Mouse (Mus musculus) MEL (cell line): ENCODE measurements around the gene Slc16a1. TPM values are rescaled to one million over a fixed set of nuclear protein-coding genes. Genes with fewer than 3 reads are reported as not detected.

Source experiments
- DNase-seq: peaks from one replicate; pipeline ENCODE4 v3.0.0; 2011; ENCODE audit warnings: low read depth, low spot score
- H3K27ac ChIP-seq: 2 replicates; pipeline ENCODE4 v1.5.1; 2012; ENCODE audit warnings: low read depth, mild to moderate bottlenecking, control low read depth, low read length, moderate library complexity; ENCODE audit not compliant: control insufficient read depth
- H3K27me3 ChIP-seq, 2 experiments: fragments of 150-350 bp in 1 of 2; sonication (generic) in 1 of 2; 2 replicates each; pipeline ENCODE4 v1.6.1; 2012; ENCODE audit warnings: low read length in 2 of 2, mild to moderate bottlenecking in 2 of 2, improper control_type of control experiment in 1 of 2, moderate library complexity in 1 of 2; ENCODE audit not compliant: insufficient read depth in 2 of 2, control insufficient read depth in 1 of 2
- H3K36me3 ChIP-seq, 2 experiments: 2 replicates each; pipeline ENCODE4 v1.6.1; 2012 to 2014; ENCODE audit warnings: low read length in 2 of 2, improper control_type of control experiment in 1 of 2, inconsistent platforms in 1 of 2, mild to moderate bottlenecking in 1 of 2; ENCODE audit not compliant: insufficient read depth in 2 of 2, control insufficient read depth in 1 of 2
- H3K4me1 ChIP-seq, 2 experiments: fragments of 150-350 bp in 1 of 2; sonication (generic) in 1 of 2; 2 replicates each; pipeline ENCODE4 v1.6.1; 2012; ENCODE audit warnings: low read length in 2 of 2, improper control_type of control experiment in 1 of 2, mild to moderate bottlenecking in 1 of 2; ENCODE audit not compliant: insufficient read depth in 2 of 2, control insufficient read depth in 1 of 2
- H3K4me3 ChIP-seq, 2 experiments: fragments of 150-350 bp in 1 of 2; sonication (generic) in 1 of 2; 2 replicates each; pipeline ENCODE4 v1.5.1; 2012; ENCODE audit warnings: low read depth in 2 of 2, low read length in 2 of 2, mild to moderate bottlenecking in 2 of 2, moderate library complexity in 2 of 2, control low read depth in 1 of 2, improper control_type of control experiment in 1 of 2; ENCODE audit not compliant: control insufficient read depth in 1 of 2, insufficient read depth in 1 of 2
- H3K79me2 ChIP-seq: 2 replicates; pipeline ENCODE4 v1.6.1; 2012; ENCODE audit warnings: mild to moderate bottlenecking, low read length, moderate library complexity; ENCODE audit not compliant: control insufficient read depth, poor library complexity, insufficient read depth
- H3K9ac ChIP-seq: 2 replicates; pipeline ENCODE4 v1.6.1; 2012; ENCODE audit warnings: low read depth, mild to moderate bottlenecking, control low read depth, low read length, moderate library complexity; ENCODE audit not compliant: control insufficient read depth, poor library complexity, severe bottlenecking
- H3K9me3 ChIP-seq: fragments of 150-350 bp; sonication (generic); replicated peaks from 2 replicates; pipeline ENCODE4 v1.6.1; 2012; ENCODE audit warnings: mild to moderate bottlenecking, low read length, improper control_type of control experiment, moderate library complexity; ENCODE audit not compliant: insufficient read depth
- CHD2 ChIP-seq: IDR thresholded peaks from 2 replicates; pipeline ENCODE4 v1.6.1; 2011; ENCODE audit warnings: low read length, improper control_type of control experiment
- E2F4 ChIP-seq: IDR thresholded peaks from 2 replicates; pipeline ENCODE4 v1.6.1; 2011; ENCODE audit warnings: low read depth, low read length, improper control_type of control experiment, borderline replicate concordance
- EP300 ChIP-seq, 2 experiments: IDR thresholded peaks; 2 replicates each; pipeline ENCODE4 v1.6.1; 2011; ENCODE audit warnings: improper control_type of control experiment in 2 of 2, low read length in 2 of 2, low read depth in 1 of 2, mild to moderate bottlenecking in 1 of 2
- ETS1 ChIP-seq: IDR thresholded peaks from 2 replicates; pipeline ENCODE4 v1.6.1; 2012; ENCODE audit warnings: low read depth, mild to moderate bottlenecking, inconsistent platforms, low read length, improper control_type of control experiment, moderate library complexity
- HCFC1 ChIP-seq: IDR thresholded peaks from 2 replicates; pipeline ENCODE4 v1.6.1; 2012; ENCODE audit warnings: low read depth, mild to moderate bottlenecking, inconsistent platforms, low read length, improper control_type of control experiment, moderate library complexity
- MEF2A ChIP-seq: IDR thresholded peaks from 2 replicates; pipeline ENCODE4 v1.6.1; 2014; ENCODE audit warnings: low read depth, mild to moderate bottlenecking, inconsistent platforms, low read length, improper control_type of control experiment; ENCODE audit not compliant: poor library complexity, insufficient replicate concordance, severe bottlenecking; ENCODE audit errors: extremely low read depth
- MXI1 ChIP-seq: IDR thresholded peaks from 2 replicates; pipeline ENCODE4 v1.6.1; 2011; ENCODE audit warnings: mild to moderate bottlenecking, low read depth, low read length, improper control_type of control experiment
- MYB ChIP-seq: IDR thresholded peaks from 2 replicates; pipeline ENCODE4 v1.6.1; 2011; ENCODE audit warnings: mild to moderate bottlenecking, low read depth, low read length, improper control_type of control experiment
- NRF1 ChIP-seq: IDR thresholded peaks from 2 replicates; pipeline ENCODE4 v1.6.1; 2014; ENCODE audit warnings: low read depth, mild to moderate bottlenecking, inconsistent platforms, low read length, improper control_type of control experiment, moderate library complexity; ENCODE audit not compliant: poor library complexity, insufficient read depth, severe bottlenecking
- POLR2A ChIP-seq, 2 experiments: IDR thresholded peaks; 2 replicates each; pipeline ENCODE4 v1.6.1; 2011 to 2012; ENCODE audit warnings: low read length in 2 of 2, mild to moderate bottlenecking in 2 of 2, control low read depth in 1 of 2, improper control_type of control experiment in 1 of 2, low read depth in 1 of 2, moderate library complexity in 1 of 2; ENCODE audit not compliant: control insufficient read depth in 1 of 2, insufficient read depth in 1 of 2, poor library complexity in 1 of 2
- POLR2AphosphoS5 ChIP-seq: IDR thresholded peaks from 2 replicates; pipeline ENCODE4 v1.6.1; 2012; ENCODE audit warnings: low read depth, borderline replicate concordance, mild to moderate bottlenecking, inconsistent platforms, low read length, moderate library complexity, mixed read lengths
- RAD21 ChIP-seq: IDR thresholded peaks from 2 replicates; pipeline ENCODE4 v1.6.1; 2011; ENCODE audit warnings: mild to moderate bottlenecking, low read depth, low read length, improper control_type of control experiment
- TBP ChIP-seq: IDR thresholded peaks from 2 replicates; pipeline ENCODE4 v1.8.0; 2011; ENCODE audit warnings: low read depth, low read length, improper control_type of control experiment
- TCF12 ChIP-seq: IDR thresholded peaks from 2 replicates; pipeline ENCODE4 v1.6.1; 2014; ENCODE audit warnings: low read depth, mild to moderate bottlenecking, inconsistent platforms, low read length, improper control_type of control experiment, moderate library complexity
- ZKSCAN1 ChIP-seq: IDR thresholded peaks from 2 replicates; pipeline ENCODE4 v1.6.1; 2012; ENCODE audit warnings: low read depth, mild to moderate bottlenecking, inconsistent platforms, low read length, improper control_type of control experiment, moderate library complexity
- ZMIZ1 ChIP-seq: IDR thresholded peaks from 2 replicates; pipeline ENCODE4 v1.6.1; 2012; ENCODE audit warnings: low read depth, mild to moderate bottlenecking, inconsistent platforms, low read length, improper control_type of control experiment, moderate library complexity
- ZNF384 ChIP-seq: IDR thresholded peaks from 2 replicates; pipeline ENCODE4 v1.6.1; 2012; ENCODE audit warnings: low read depth, mild to moderate bottlenecking, inconsistent platforms, low read length, improper control_type of control experiment
- polyA plus RNA-seq, 2 experiments: library from polyadenylated mRNA; stranded (reverse) in 1 of 2; unstranded in 1 of 2; fragments of >175 nt in 1 of 2; fragments of >200 nt in 1 of 2; gene quantifications; 2 replicates each; pipeline versions ENCODE4 v1.2.1 to v1.2.4; 2012; ENCODE audit warnings: low replicate concordance in 2 of 2, low read depth in 1 of 2; ENCODE audit not compliant: insufficient read length in 2 of 2, insufficient read depth in 1 of 2, missing spikeins in 1 of 2
- total RNA-seq: library from RNA; depleted of rRNA; stranded (reverse); fragments of 300-350 nt; gene quantifications from 2 replicates; pipeline ENCODE4 v1.2.3, GENCODE M21; 2012

Gene Slc16a1
- total and polyA plus RNA-seq, 3 experiments, result 43.7 to 128 (median 96.1) TPM

DNA sequence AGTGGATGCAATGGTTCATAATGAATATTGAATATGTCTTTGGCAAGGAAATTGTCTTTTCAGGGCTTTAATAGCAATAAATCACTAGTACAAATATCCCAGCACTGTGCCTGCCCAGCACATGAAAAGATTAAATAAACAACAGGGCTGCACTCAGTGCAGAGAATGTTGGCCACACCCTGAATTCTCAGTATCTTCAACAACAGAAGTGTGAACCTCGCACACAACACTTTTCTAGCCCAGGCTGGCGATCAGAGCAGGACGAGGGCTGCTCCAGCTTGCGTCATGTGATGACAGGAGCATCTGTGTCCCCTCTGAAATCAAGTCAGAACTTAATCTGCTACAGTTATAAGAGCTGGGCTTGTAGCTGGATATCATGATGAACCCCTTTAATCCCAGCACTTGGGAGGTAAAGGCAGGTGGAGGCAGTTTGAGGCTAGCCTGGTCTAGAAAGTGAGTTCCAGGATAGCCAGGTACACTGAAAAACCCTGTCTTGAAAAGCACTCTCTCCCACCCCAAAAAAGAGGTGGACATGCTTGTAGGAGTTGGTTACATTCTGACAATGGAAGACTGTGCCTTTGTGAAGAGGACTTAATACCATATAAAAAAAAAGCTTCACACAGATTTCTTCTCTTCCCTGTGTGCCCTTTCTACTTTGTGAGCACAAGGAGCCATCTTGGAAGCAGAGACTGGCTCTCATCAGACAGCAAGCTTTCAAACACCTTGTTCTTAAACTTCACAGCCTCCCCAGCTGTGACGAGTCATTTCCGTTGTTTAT lies 27.8 kb upstream of the Slc16a1 start:
- H3K27ac ChIP-seq, result no peak overlapping the region
- no peak for TF ChIP-seq ZNF384
- no peak for TF ChIP-seq POLR2A (IDR thresholded peaks at IDR 0.05; ENCODE audit: control insufficient read depth in 1 of 2, insufficient read depth in 1 of 2, low read depth in 1 of 2, low read length in 2 of 2, poor library complexity in 1 of 2)
- TF ChIP-seq E2F4, result no peak
- TF ChIP-seq EP300 (IDR thresholded peaks at IDR 0.05; ENCODE audit: low read depth in 1 of 2, low read length in 2 of 2), result no peak
- no peak for TF ChIP-seq MYB
- TF ChIP-seq, all 39 proteins: peak for 0
- Histone ChIP-seq H3K4me3 (no peak overlapping the region), H3K9ac (no peak overlapping the region), H3K9me3 (no peaks in the 10 kb centered on the region), H3K4me1 (no peaks in the 10 kb centered on the region), H3K79me2 (no peaks in the 10 kb centered on the region), H3K27me3 (peaks cover 0 to 1% of the 10 kb centered on the region in 2 experiments; a peak in 2 of 4 replicates), H3K36me3 (no peaks in the 10 kb centered on the region; a peak in 1 of 4 replicates)
- no peak for DNase-seq

DNA sequence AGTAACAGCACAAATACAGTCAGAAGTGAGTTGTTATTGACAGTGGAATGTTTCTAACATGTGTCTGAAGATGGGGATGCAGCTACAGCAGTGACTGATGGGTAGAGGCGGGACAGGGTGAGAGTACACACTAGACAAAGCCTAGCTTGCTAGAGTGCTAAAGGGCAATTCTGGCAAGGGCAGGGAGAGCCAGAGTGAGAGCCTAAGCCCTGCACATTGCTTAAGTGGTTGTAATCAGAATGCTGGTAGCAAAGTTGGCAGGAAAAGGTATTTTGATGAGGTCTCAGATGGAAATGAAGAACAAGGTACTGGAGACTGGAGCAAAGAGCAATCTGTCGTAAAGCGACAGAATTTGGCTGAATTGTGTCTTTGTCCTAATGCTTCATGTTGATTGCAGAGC lies 26.5 kb upstream of the Slc16a1 start:
- Histone ChIP-seq H3K27me3 (peaks cover 0 to 1% of the 10 kb centered on the region in 2 experiments; a peak in 2 of 4 replicates), H3K27ac (no peak overlapping the region), H3K4me1 (peaks cover 2 to 5% of the 10 kb centered on the region in 2 experiments; a peak in 2 of 4 replicates), H3K4me3 (no peak overlapping the region), H3K9me3 (no peaks in the 10 kb centered on the region), H3K79me2 (no peaks in the 10 kb centered on the region), H3K36me3 (no peaks in the 10 kb centered on the region; a peak in 1 of 4 replicates), H3K9ac (no peak overlapping the region)
- DNase-seq, result no peak
- TF ChIP-seq CHD2, result no peak
- no peak for TF ChIP-seq ETS1
- no peak for TF ChIP-seq NRF1
- no peak for TF ChIP-seq EP300 (IDR thresholded peaks at IDR 0.05; ENCODE audit: low read depth in 1 of 2, low read length in 2 of 2)
- TF ChIP-seq HCFC1, result no peak
- no peak for TF ChIP-seq MXI1
- no peak for TF ChIP-seq MEF2A
- no peak for TF ChIP-seq ZKSCAN1
- TF ChIP-seq TBP, result no peak
- no peak for TF ChIP-seq RAD21
- no peak for TF ChIP-seq ZMIZ1
- no peak for TF ChIP-seq POLR2AphosphoS5
- TF ChIP-seq TCF12, result no peak
